Mouse (Mus musculus) spleen, adult 2 months (tissue): ENCODE results near the gene Slc35f6.

Experiments
- CTCF ChIP-seq: fragments of 200-500 bp; IDR thresholded peaks from 2 replicates; pipeline ENCODE4 v1.5.1; 2011; ENCODE audit warnings: mild to moderate bottlenecking, inconsistent platforms; ENCODE audit not compliant: insufficient read depth, insufficient read length, insufficient replicate concordance; ENCODE audit errors: extremely low read depth
- POLR2A ChIP-seq: fragments of 200-500 bp; IDR thresholded peaks from 2 replicates; pipeline ENCODE4 v1.6.1; 2011; ENCODE audit warnings: low read depth, low read length, inconsistent platforms

GRCm38 (mm10) chr5:30682967-30683600 lies 35.4 kb downstream of the Slc35f6 start:
- peak; percentile 32; the same call in 1 of the 2 replicates for TF ChIP-seq CTCF
- no peak for TF ChIP-seq POLR2A
